In genomic region chr4:47725005-47725340, GRCm38 (mm10) we compare ENCODE assay signal across 13 mouse cellular contexts.
A peak's percentile ranks its signal among the peaks of the same experiment; 100 is the strongest.
DNase-seq lines count a peak whose midpoint lies in the region; ATAC-seq and TF ChIP-seq lines count a peak whose summit lies in the region.
"Had no signal": no experiment of that assay in that cellular context is flagged by ENCODE, and none has a peak within 500 bp of the region (broad histone marks: within the 10 kb centered on the region; RNA-seq: fewer than 3 reads in every experiment).

No protein-coding gene starts in this region.

- no peaks in the 10 kb centered on the region for H3K27me3 ChIP-seq in heart, embryonic 12.5 days (replicated peaks)
- no peaks in the 10 kb centered on the region for H3K27me3 ChIP-seq in intestine, embryonic 14.5 days (replicated peaks; ENCODE audit: control insufficient read depth, insufficient read depth, low read length)
- no peaks in the 10 kb centered on the region for H3K27me3 ChIP-seq in intestine, postnatal 0 days (replicated peaks; ENCODE audit: control insufficient read depth, insufficient read depth, low read length)
- peaks cover 3% of the 10 kb centered on the region for H3K27me3 ChIP-seq in neural tube, embryonic 15.5 days (replicated peaks)
- H3K27me3 ChIP-seq in stomach, postnatal 0 days (ENCODE audit: control insufficient read depth, insufficient read depth, low read length), result no peaks in the 10 kb centered on the region
- H3K27me3 ChIP-seq: liver, embryonic 15.5 days had no signal

- no peak for ATAC-seq in heart, embryonic 12.5 days (ENCODE audit: insufficient number of reproducible peaks, low FRiP score)
- ATAC-seq in intestine, embryonic 14.5 days (replicated peaks; ENCODE audit: low FRiP score, low TSS enrichment, low read depth), result no peak
- no peak for ATAC-seq in intestine, postnatal 0 days
- no peak for ATAC-seq in neural tube, embryonic 15.5 days (ENCODE audit: low FRiP score)
- no peak for ATAC-seq in stomach, postnatal 0 days (ENCODE audit: low FRiP score, low TSS enrichment)
- ATAC-seq in cerebellum, adult (ENCODE audit: insufficient number of reproducible peaks, low FRiP score, low TSS enrichment), result no peak

- H3K4me1 ChIP-seq in heart, embryonic 12.5 days (replicated peaks), result peaks cover 23% of the 10 kb centered on the region
- H3K4me1 ChIP-seq in intestine, embryonic 14.5 days (replicated peaks; ENCODE audit: control insufficient read depth, insufficient read depth, low read length), result peaks cover 8% of the 10 kb centered on the region
- no peaks in the 10 kb centered on the region for H3K4me1 ChIP-seq in intestine, postnatal 0 days (replicated peaks; ENCODE audit: control insufficient read depth, insufficient read depth, low read length)
- H3K4me1 ChIP-seq in neural tube, embryonic 15.5 days, result peaks cover 8% of the 10 kb centered on the region
- H3K4me1 ChIP-seq in stomach, postnatal 0 days (replicated peaks; ENCODE audit: control insufficient read depth, insufficient read depth), result no peaks in the 10 kb centered on the region
- H3K4me1 ChIP-seq: liver, embryonic 15.5 days had no signal

- no peak overlapping the region for H3K9ac ChIP-seq in heart, embryonic 12.5 days
- no peak overlapping the region for H3K9ac ChIP-seq in intestine, embryonic 14.5 days (ENCODE audit: low read length)
- H3K9ac ChIP-seq in intestine, postnatal 0 days (ENCODE audit: low read depth, low read length), result no peak overlapping the region
- H3K9ac ChIP-seq in neural tube, embryonic 15.5 days (replicated peaks), result no peak overlapping the region
- no peak overlapping the region for H3K9ac ChIP-seq in stomach, postnatal 0 days (ENCODE audit: low read length)
- H3K9ac ChIP-seq: liver, embryonic 15.5 days had no signal

- H3K36me3 ChIP-seq in heart, embryonic 12.5 days, result no peaks in the 10 kb centered on the region
- H3K36me3 ChIP-seq in intestine, embryonic 14.5 days (ENCODE audit: control insufficient read depth, insufficient read depth, low read length), result no peaks in the 10 kb centered on the region
- H3K36me3 ChIP-seq in intestine, postnatal 0 days (ENCODE audit: control insufficient read depth, insufficient read depth), result no peaks in the 10 kb centered on the region
- H3K36me3 ChIP-seq in neural tube, embryonic 15.5 days, result no peaks in the 10 kb centered on the region
- no peaks in the 10 kb centered on the region for H3K36me3 ChIP-seq in stomach, postnatal 0 days (ENCODE audit: control insufficient read depth, insufficient read depth, low read length)
- H3K36me3 ChIP-seq: liver, embryonic 15.5 days had no signal

- no peak for DNase-seq in heart, adult 18-20 months
- no peak for DNase-seq in intestine, embryonic 14.5 days (ENCODE audit: low spot score)
- DNase-seq in neural tube, embryonic 10.5 days (ENCODE audit: extremely low spot score, low spot score), result no peak
- DNase-seq in stomach, postnatal 0 days (ENCODE audit: low spot score), result no peak
- DNase-seq: adrenal gland, adult 2 months; gastrocnemius, postnatal 10 days; kidney, adult 18-20 months; thymus, adult 2 months had no signal

- H3K27ac ChIP-seq in heart, embryonic 12.5 days (ENCODE audit: poor library complexity, severe bottlenecking), result no peak overlapping the region
- no peak overlapping the region for H3K27ac ChIP-seq in intestine, embryonic 14.5 days (ENCODE audit: low read depth)
- no peak overlapping the region for H3K27ac ChIP-seq in intestine, postnatal 0 days (ENCODE audit: low read depth, low read length)
- no peak overlapping the region for H3K27ac ChIP-seq in neural tube, embryonic 15.5 days (replicated peaks)
- peak overlapping the region; percentile 1 for H3K27ac ChIP-seq in stomach, postnatal 0 days (replicated peaks)
- H3K27ac ChIP-seq: liver, embryonic 15.5 days had no signal

- TF ChIP-seq CTCF in intestine, postnatal 0 days (IDR thresholded peaks at IDR 0.05; ENCODE audit: low read depth), result no peak
- no peak for TF ChIP-seq CTCF in stomach, postnatal 0 days (IDR thresholded peaks at IDR 0.05; ENCODE audit: low read depth)

- H3K9me3 ChIP-seq in heart, embryonic 12.5 days (replicated peaks), result 0 out of 2 replicates have a peak, but pooled peaks cover 3% of the 10 kb centered on the region
- peaks cover 5% of the 10 kb centered on the region for H3K9me3 ChIP-seq in intestine, embryonic 14.5 days (ENCODE audit: control insufficient read depth, low read length)
- no peaks in the 10 kb centered on the region for H3K9me3 ChIP-seq in intestine, postnatal 0 days (ENCODE audit: control insufficient read depth)
- H3K9me3 ChIP-seq in neural tube, embryonic 15.5 days (replicated peaks), result no peaks in the 10 kb centered on the region
- no peaks in the 10 kb centered on the region for H3K9me3 ChIP-seq in stomach, postnatal 0 days (ENCODE audit: control insufficient read depth, low read length)
- H3K9me3 ChIP-seq: liver, embryonic 15.5 days had no signal

- no peak overlapping the region for H3K4me3 ChIP-seq in heart, embryonic 12.5 days
- H3K4me3 ChIP-seq in intestine, embryonic 14.5 days (ENCODE audit: low read depth, low read length), result no peak overlapping the region
- H3K4me3 ChIP-seq in intestine, postnatal 0 days (ENCODE audit: low read depth, low read length), result no peak overlapping the region
- no peak overlapping the region for H3K4me3 ChIP-seq in neural tube, embryonic 15.5 days (replicated peaks)
- H3K4me3 ChIP-seq in stomach, postnatal 0 days (ENCODE audit: low read depth, low read length), result no peak overlapping the region
- H3K4me3 ChIP-seq: liver, embryonic 15.5 days had no signal

- WGBS in heart, embryonic 12.5 days, result 22% methylated on average over 3 of the region's 3 CpGs
- 28% methylated on average over 3 of the region's 3 CpGs for WGBS in intestine, embryonic 14.5 days
- WGBS in intestine, postnatal 0 days, result 42% methylated on average over 3 of the region's 3 CpGs
- 24% methylated on average over 3 of the region's 3 CpGs for WGBS in neural tube, embryonic 15.5 days
- 48% methylated on average over 3 of the region's 3 CpGs for WGBS in stomach, postnatal 0 days

- no peak for TF ChIP-seq EP300 in stomach, postnatal 0 days (optimal IDR thresholded peaks at IDR 0.05)

- H3K4me2 ChIP-seq in heart, embryonic 12.5 days, result peak overlapping the region; percentile 54
- H3K4me2 ChIP-seq in intestine, embryonic 14.5 days (ENCODE audit: low read length), result 0 out of 2 replicates have a peak overlapping the region, but pooled peaks have one; percentile 6
- H3K4me2 ChIP-seq in intestine, postnatal 0 days (replicated peaks; ENCODE audit: low read depth), result no peak overlapping the region
- peak overlapping the region; percentile 16; the same call in 1 of the 2 replicates for H3K4me2 ChIP-seq in neural tube, embryonic 15.5 days
- H3K4me2 ChIP-seq in stomach, postnatal 0 days (replicated peaks; ENCODE audit: low read depth), result no peak overlapping the region
- H3K4me2 ChIP-seq: liver, embryonic 15.5 days had no signal

Comparison
In these comparisons a context has a peak if more than half of its experiments do, and no peak if none do; other contexts are left out.
1. H3K4me2 ChIP-seq: peak in heart, embryonic 12.5 days (single experiment), intestine, embryonic 14.5 days (single experiment) and neural tube, embryonic 15.5 days (single experiment); none in intestine, postnatal 0 days (single experiment) and stomach, postnatal 0 days (single experiment).